Mouse (Mus musculus): ENCODE results near the gene Cmah. TPM values are rescaled to one million over a fixed set of nuclear protein-coding genes. Genes with fewer than 3 reads are reported as not detected.

Gene Cmah
- polyA plus RNA-seq, 1 experiment, result 0.04 TPM

DNA sequence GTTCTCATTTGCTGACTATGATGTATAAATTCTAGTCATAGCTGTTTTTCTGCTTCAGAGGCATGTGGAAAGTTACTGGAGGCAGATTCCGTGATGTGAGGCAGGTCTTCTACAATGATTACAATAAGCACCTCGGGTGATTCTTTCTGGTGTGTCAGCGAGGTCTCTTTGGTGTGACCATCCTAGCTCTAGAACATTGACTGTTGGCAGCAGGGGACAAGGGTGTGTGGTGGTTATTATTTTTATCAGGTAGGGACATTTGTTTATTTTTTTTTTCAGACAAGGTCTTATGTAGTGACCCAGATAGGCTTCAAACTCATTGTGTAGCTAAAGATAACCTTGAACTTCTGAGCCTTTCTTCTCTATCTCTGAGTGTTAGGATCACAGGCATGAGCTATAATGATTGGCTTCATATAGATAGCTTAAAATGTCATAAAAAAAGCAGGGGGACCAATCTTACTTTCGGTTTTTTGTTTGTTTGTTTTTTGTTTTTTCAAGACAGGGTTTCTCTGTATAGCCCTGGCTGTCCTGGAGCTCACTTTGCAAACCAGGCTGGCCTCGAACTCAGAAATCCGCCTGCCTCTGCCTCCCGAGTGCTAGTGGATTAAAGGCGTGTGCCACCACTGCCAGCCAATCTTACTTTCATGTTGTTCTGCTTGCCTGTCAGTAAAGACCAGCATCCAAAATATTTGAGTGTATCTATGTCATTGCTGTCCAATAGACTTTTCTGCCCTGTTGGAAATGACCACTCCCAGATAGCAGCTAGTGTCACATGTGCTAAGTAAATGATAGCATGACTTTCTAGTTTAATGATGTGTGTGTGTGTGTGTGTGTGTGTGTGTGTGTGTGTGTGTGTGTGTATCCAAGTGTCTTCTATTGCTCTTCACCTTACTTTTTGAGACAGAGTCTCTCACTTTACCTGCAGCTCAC lies 15.9 kb upstream of the Cmah start:
- no peaks in the 10 kb centered on the region for H3K9me3 ChIP-seq (ENCODE audit: control insufficient read depth, low read length)
- TF ChIP-seq TAL1 (IDR thresholded peaks at IDR 0.05; ENCODE audit: low read length), result no peak
- no peak for TF ChIP-seq GATA1 (IDR thresholded peaks at IDR 0.05; ENCODE audit: low read length)
- H3K4me1 ChIP-seq (ENCODE audit: control insufficient read depth), result peaks cover 47% of the 10 kb centered on the region
- H3K36me3 ChIP-seq (ENCODE audit: control insufficient read depth), result no peaks in the 10 kb centered on the region
- H3K27me3 ChIP-seq (ENCODE audit: control insufficient read depth), result no peaks in the 10 kb centered on the region; the same call in 1 of the 2 replicates
- no peak overlapping the region for H3K4me3 ChIP-seq (replicated peaks)

DNA sequence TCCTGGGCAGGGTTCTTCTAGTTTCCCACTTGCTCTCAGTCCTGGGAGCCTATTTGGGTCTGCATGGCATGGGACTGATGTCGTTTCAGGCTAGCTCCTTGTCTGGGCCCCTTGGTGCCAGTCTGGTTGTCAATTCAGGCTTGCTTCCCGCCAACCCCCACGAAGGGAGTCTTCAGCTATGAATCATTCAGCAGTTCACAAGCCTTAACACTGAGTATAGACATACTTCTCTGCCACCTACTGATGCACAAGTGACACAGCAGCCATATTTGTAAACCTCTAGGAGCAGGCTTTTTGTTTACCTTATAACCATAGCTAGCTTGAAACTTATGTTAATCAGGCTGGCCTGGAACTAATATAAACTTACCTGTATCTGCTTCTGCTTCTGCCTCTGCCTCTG lies 10.6 kb upstream of the Cmah start:
- no peaks in the 10 kb centered on the region for H3K9me3 ChIP-seq (ENCODE audit: control insufficient read depth, low read length)
- H3K4me1 ChIP-seq (ENCODE audit: control insufficient read depth), result peaks cover 19% of the 10 kb centered on the region
- no peak overlapping the region for H3K4me3 ChIP-seq (replicated peaks)
- H3K27me3 ChIP-seq (ENCODE audit: control insufficient read depth), result no peaks in the 10 kb centered on the region; the same call in 1 of the 2 replicates
- TF ChIP-seq GATA1 (IDR thresholded peaks at IDR 0.05; ENCODE audit: low read length), result no peak
- no peak for TF ChIP-seq TAL1 (IDR thresholded peaks at IDR 0.05; ENCODE audit: low read length)
- H3K36me3 ChIP-seq (ENCODE audit: control insufficient read depth), result no peaks in the 10 kb centered on the region

DNA sequence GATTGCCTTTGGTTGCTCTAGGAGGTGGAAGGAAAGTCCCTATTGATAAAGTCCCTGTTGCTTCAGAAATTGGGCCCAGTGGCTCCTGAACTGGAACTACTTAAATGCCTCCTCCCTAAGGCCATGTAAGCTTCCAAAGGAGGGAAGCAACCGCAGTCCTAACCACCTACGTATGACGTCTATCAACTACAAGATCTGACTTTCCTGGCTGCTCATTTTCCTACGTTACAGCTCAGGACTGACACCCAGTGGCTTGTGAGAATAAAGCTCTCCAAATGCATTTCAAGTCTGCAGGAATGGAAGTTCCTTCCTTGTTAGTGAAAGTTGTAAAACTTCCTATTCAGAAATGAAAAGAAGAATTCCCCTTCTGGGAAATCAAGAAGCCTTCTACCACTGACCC lies 8.6 kb upstream of the Cmah start:
- Histone ChIP-seq H3K9me3 (ENCODE audit: control insufficient read depth, low read length) (no peaks in the 10 kb centered on the region), H3K4me1 (ENCODE audit: control insufficient read depth) (peaks cover 9% of the 10 kb centered on the region; the same call in 1 of the 2 replicates)

DNA sequence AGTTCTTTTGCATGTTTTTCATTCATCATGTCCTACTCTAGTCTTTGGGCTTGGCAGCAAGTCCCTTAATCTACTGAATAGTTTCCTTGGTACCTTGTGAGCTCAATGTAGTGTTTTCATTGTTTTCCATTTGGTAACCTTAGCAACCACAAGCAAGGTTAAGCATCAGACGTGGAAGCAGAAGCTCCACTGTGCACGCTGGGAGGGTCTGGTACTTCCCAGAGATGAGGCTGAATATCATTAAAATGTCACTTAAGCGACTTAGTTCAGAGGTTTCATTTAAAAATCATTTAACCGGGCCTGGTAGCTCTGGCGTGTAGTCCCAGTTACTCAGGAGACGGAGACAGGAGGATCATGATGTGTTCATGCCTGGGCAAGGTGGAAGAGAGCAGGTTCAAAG lies 5.9 kb upstream of the Cmah start:
- Histone ChIP-seq H3K27me3 (ENCODE audit: control insufficient read depth) (peaks cover 2% of the 10 kb centered on the region; the same call in 1 of the 2 replicates), H3K9me3 (ENCODE audit: control insufficient read depth, low read length) (no peaks in the 10 kb centered on the region), H3K4me3 (replicated peaks) (no peak overlapping the region), H3K36me3 (ENCODE audit: control insufficient read depth) (no peaks in the 10 kb centered on the region), H3K4me1 (ENCODE audit: control insufficient read depth) (peaks cover under 1% of the 10 kb centered on the region; the same call in 1 of the 2 replicates)
- TF ChIP-seq TAL1 (IDR thresholded peaks at IDR 0.05; ENCODE audit: low read length) (no peak), GATA1 (IDR thresholded peaks at IDR 0.05; ENCODE audit: low read length) (no peak)

More for the DNA sequence above, 8.6 kb upstream of the Cmah start:
- no peak overlapping the region for H3K4me3 ChIP-seq (replicated peaks)
- TF ChIP-seq GATA1 (IDR thresholded peaks at IDR 0.05; ENCODE audit: low read length) (no peak), TAL1 (IDR thresholded peaks at IDR 0.05; ENCODE audit: low read length) (no peak)
- peaks cover 2% of the 10 kb centered on the region for H3K27me3 ChIP-seq (ENCODE audit: control insufficient read depth)
- no peaks in the 10 kb centered on the region for H3K36me3 ChIP-seq (ENCODE audit: control insufficient read depth)

DNA sequence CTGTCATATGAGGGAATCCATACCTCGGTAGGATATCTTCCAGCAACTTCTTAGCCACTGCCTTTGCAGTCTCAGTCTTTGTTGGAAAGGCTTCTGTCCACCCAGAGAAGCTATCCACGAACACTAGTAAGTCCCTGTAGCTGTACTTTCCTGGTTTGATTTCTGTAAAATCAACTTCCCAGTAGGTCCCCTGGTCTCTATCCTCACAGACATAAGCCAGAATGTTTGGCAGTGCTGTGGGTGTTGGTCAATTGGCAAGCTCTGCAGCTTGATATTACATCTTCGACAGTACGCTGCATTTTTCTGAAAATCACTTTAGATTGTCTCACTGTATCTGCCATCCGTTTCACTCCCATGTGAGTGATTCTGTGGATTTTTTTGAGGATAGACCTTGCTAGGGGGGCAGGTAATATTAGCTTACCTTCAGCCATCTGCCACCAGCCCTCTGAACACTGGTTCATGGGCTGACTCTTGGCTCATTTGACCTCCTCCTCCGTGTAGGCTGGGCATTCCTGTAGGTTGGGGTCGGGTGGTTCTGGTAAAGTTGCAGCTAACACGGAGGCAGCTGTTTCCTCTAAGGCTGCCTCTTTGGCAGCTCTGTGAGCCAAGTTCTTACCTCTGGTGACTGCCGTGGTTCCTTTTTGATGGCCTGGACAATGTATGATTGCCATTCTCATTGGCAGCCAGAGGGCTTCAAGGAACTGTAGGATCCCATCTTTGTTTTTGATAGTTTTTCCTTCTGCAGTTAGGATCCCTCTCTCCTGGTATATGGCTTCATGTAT lies 1.0 kb downstream of the Cmah start:
- H3K4me1 ChIP-seq (ENCODE audit: control insufficient read depth), result no peaks in the 10 kb centered on the region

DNA sequence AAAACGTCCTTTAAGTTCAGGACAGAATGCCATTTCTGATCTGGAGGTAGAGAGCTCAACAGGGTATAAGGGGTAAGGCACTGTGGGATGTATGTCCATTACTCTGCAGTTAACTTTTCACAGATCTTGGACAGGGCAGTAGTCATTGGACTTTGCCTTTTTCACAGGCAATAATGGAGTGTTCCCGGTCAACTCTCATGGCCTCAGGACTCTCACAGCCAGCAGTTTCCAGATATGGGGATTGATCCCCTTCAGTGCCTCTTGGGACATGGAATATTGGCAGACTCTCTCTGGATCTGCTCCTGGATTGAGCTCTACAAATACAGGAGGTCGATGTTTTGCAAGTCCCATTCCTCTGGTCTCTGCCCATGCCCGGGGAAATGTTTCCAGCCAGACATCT lies 2.9 kb downstream of the Cmah start:
- TF ChIP-seq GATA1 (IDR thresholded peaks at IDR 0.05; ENCODE audit: low read length) (no peak), TAL1 (IDR thresholded peaks at IDR 0.05; ENCODE audit: low read length) (no peak)
- Histone ChIP-seq H3K4me3 (replicated peaks) (no peak overlapping the region), H3K27me3 (ENCODE audit: control insufficient read depth) (peaks cover 3% of the 10 kb centered on the region; the same call in 1 of the 2 replicates), H3K36me3 (ENCODE audit: control insufficient read depth) (no peaks in the 10 kb centered on the region), H3K4me1 (ENCODE audit: control insufficient read depth) (no peaks in the 10 kb centered on the region), H3K9me3 (ENCODE audit: control insufficient read depth, low read length) (no peaks in the 10 kb centered on the region)

More for the DNA sequence above, 1.0 kb downstream of the Cmah start:
- Histone ChIP-seq H3K27me3 (ENCODE audit: control insufficient read depth) (peaks cover 3% of the 10 kb centered on the region; the same call in 1 of the 2 replicates), H3K36me3 (ENCODE audit: control insufficient read depth) (no peaks in the 10 kb centered on the region), H3K9me3 (ENCODE audit: control insufficient read depth, low read length) (no peaks in the 10 kb centered on the region), H3K4me3 (replicated peaks) (no peak overlapping the region)
- TF ChIP-seq TAL1 (IDR thresholded peaks at IDR 0.05; ENCODE audit: low read length) (no peak), GATA1 (IDR thresholded peaks at IDR 0.05; ENCODE audit: low read length) (no peak)

DNA sequence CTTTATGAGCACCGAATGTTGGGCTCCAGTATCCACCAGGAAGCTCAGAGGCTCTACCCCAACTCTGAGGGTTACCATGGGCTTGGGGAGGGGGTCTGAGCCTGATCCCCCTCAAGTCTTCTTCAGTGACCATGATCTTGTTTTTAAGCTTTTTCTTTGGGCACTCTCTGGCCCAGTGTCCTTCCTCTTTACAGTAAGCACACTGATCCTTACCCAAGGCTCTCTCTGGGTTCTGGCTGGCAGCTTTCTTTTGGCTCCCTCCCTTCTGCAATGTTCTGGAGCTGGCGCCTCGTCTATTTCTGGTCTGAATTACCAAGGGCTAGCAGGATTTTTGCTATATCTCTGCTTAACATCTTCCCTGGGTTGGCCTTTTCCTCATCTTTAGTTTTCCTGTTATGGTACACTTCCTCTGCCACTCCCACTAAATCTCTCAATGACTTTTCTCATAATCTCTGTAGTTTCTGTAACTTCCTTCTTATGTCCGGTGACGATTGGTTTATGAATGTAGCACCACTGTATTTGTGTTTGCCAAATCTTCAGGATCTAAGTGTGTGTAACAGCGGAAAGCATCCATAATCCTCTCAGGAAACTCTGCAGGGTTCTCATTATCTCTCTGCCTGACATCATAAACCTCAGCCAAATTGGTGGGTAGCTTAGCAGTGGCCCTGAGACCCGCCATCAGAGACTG lies 3.8 kb downstream of the Cmah start:
- H3K9me3 ChIP-seq (ENCODE audit: control insufficient read depth, low read length), result no peaks in the 10 kb centered on the region
- peaks cover 3% of the 10 kb centered on the region; the same call in 1 of the 2 replicates for H3K27me3 ChIP-seq (ENCODE audit: control insufficient read depth)
- H3K4me1 ChIP-seq (ENCODE audit: control insufficient read depth), result no peaks in the 10 kb centered on the region
- TF ChIP-seq GATA1 (IDR thresholded peaks at IDR 0.05; ENCODE audit: low read length) (no peak), TAL1 (IDR thresholded peaks at IDR 0.05; ENCODE audit: low read length) (no peak)
- H3K36me3 ChIP-seq (ENCODE audit: control insufficient read depth), result no peaks in the 10 kb centered on the region
- no peak overlapping the region for H3K4me3 ChIP-seq (replicated peaks)

DNA sequence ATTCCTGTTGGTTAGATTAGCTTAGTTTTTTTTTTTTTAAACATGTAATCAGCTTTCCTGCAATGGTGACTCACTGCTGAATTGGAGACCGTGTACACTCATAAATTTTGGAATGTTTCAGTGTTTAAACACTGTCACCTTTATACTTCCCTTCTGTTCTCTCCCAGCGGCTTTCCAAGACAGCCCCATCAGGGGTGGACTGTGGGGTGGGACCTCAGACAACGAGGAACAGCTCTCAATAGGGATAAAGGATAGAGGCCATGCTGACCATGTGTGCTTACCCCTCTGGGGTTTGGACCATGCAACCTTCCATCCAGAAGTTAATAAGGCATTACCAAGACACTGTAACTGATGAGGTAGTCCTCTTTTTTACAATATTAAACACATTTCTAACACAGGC lies 5.3 kb downstream of the Cmah start:
- no peak for TF ChIP-seq GATA1 (IDR thresholded peaks at IDR 0.05; ENCODE audit: low read length)
- TF ChIP-seq TAL1 (IDR thresholded peaks at IDR 0.05; ENCODE audit: low read length), result no peak
- Histone ChIP-seq H3K36me3 (ENCODE audit: control insufficient read depth) (no peaks in the 10 kb centered on the region), H3K4me1 (ENCODE audit: control insufficient read depth) (peaks cover 7% of the 10 kb centered on the region)

More for the DNA sequence above, 5.3 kb downstream of the Cmah start:
- H3K27me3 ChIP-seq (ENCODE audit: control insufficient read depth), result peaks cover 3% of the 10 kb centered on the region; the same call in 1 of the 2 replicates
- H3K9me3 ChIP-seq (ENCODE audit: control insufficient read depth, low read length), result no peaks in the 10 kb centered on the region
- H3K4me3 ChIP-seq (replicated peaks), result no peak overlapping the region
